Mouse (Mus musculus) heart, adult 18-20 months (tissue): ENCODE data around the gene Cpne4. TPM values are rescaled to one million over a fixed set of nuclear protein-coding genes. Genes with fewer than 3 reads are reported as not detected.

Experiments
- DNase-seq, 2 experiments: peaks; one replicate each; pipeline ENCODE4 v3.0.0; 2021 to 2022; ENCODE audit warnings: mixed read lengths in 1 of 2
- total RNA-seq, 2 experiments: library from RNA; stranded (reverse); gene quantifications; 2 replicates each; pipeline ENCODE4 v1.2.3; 2021

Cpne4 gene
- total RNA-seq, 2 experiments from 2014 or later: 0.41 to 1.2 TPM

DNA sequence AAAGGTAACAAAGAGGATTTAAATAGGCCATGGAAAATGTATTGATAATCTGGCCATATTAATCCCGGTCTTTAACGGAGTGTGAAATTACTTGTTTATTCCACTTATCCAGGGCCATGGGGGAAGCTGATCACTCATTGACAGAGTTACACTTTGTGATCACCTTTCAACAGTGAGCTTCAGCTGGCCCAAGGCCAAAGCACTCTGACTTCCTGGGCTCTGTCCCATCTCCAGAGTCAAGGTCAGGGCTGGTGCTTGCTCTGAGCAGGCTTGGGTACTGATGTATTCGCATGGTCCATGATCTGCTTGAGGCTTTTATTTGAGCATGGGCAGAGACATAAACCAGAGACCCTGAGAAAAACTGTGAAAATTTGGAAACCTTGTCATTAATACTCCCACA lies 131.5 kb downstream of the Cpne4 start:
- DNase-seq: no peak

DNA sequence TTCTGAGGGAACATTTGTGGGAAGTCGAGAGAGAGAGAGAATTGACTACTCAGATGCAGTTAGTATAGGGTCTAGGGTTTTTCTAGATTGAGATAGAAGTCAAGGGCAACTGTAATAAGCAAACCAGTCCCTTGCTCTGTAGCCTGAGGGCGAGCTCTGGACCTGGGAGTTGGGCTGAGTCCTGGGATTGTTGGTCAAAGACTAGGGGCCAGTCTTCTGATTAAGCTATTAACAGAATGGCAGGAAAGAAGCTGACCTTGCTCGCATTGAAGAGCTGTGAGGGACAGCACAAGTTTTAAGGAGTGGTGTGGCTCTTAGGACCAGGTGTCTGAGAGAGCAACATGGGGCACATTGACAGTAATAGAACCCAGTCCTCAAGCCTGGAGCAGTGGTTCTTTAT lies 140.0 kb downstream of the Cpne4 start:
- DNase-seq: no peak

DNA sequence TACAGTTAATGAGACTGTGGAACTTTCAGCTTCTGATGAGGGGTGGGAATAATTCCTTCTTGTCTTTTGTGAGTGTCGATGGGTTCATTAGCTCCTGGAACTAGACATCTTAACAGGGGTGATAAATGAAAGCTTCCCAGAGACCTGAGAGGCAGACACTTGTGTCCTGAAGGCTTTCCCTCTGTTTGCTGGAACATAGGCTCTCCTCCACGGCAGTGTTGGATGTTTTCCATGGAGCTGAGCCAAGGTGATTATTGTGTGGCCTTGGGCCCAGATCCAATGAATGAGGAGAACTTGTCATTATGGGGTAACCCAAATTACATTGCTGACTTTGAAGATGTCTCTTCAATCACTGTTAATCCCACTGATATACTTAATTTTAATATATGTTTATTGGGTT lies 146.1 kb downstream of the Cpne4 start:
- DNase-seq: peak; percentile 1 to 10

DNA sequence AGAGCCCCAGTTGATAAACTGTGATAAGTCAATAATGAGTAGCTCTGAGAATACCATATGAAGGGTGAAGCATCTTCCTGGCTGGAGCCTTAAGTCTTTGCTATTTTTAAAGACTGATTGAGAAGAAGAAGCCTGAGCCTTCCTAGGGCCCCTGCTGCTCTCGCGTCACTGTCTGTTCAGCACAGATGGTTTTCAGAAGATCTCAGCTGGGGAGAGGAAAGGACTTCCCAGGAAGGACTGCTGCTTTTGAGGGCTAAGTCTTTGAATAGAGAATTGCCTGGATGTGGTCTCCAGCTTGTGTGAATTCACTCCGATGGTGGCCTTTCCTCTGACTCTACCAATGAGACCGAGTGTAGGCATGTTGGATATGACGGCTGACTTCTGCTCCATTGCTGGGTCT lies 163.7 kb downstream of the Cpne4 start:
- DNase-seq: no peak

DNA sequence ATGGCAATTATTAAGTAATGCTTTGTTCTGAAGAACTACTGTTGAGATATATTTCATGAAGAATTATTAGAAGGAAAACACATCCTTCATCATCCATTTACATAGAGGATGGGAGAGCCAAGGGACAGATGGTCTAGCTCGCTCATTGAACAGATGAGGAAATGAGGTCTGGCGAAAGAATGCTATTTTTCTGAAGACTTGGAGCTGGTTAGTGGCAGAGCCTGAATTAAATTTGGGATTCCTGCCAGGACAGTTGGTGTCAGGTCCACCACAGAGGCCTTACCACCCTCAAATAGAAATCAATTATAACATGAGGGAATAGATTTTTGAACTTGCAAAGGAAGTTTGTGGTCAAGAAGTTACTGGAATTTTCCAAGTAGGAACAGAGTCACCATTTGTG lies 178.2 kb downstream of the Cpne4 start:
- no peak for DNase-seq

DNA sequence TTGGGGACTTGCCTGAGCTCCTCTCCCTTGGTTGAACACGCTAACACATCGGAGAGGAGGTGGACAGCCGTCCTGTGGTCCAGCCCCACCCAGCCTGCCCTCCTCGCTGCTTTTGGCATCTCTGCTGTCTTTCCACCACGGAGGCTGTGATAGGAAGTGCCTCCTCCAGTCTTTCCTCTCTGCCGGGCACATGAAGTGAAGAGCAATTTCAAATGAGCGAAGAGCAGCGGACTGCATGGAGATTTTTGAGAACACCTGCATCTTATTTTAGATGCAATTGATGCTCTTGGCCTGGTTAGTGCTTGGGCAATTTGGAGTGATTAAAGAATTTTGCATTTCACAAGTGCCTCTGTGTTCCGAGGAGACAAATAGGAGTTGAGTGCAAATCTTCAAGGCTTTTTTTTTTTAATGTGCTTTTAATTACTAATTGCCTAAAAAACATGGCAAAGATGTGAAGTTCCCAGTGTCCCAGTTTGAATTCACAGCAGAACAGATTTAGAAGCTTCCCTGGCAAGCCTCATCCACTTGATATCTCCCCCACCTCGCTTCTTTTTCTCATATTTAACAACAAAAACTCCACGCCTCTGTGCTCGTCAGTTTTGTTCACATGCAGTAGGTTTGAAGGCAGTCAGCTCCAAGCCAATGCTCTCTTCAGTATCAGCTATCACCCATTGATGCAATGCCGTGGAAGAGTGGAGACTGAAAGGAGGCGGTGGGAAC lies 195.7 kb downstream of the Cpne4 start:
- DNase-seq: no peak

DNA sequence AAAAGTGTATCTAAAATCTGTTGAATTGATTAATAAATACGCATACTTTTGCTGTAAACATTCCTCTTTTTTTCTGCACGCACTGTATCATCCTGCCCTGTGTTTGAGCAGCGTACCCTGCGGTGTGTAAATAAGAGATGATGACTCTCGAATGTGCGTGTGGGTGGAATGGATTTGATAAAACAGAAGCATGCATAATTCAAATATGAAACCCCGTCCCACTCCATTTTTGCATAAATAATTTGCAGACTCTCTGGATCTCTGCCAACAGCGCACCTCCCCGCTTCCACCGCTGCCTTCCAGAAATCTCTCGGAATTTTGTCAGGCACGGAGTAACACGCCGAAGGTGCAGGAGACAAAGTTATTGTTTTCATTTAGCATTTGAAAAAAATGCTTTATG lies 208.4 kb downstream of the Cpne4 start:
- DNase-seq: no peak

DNA sequence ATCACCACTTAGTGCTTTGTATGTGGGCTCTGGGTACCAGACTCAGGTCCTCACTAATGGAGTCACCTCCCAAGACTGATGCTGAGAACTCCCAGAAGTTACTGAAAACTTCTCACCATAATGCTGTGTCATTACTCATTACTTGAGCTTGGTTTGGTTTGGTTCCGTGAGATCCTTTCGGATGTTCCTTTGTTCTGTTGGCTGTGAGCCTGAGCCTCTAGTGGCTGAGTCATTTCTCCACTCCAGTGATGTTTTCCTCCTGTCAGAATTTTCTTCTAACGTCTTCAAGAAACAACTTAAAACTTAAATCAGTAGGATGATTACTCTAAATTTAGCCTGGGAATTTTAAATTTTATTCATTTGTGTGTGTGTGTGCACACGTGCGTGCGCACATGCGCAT lies 212.9 kb downstream of the Cpne4 start:
- no peak for DNase-seq

DNA sequence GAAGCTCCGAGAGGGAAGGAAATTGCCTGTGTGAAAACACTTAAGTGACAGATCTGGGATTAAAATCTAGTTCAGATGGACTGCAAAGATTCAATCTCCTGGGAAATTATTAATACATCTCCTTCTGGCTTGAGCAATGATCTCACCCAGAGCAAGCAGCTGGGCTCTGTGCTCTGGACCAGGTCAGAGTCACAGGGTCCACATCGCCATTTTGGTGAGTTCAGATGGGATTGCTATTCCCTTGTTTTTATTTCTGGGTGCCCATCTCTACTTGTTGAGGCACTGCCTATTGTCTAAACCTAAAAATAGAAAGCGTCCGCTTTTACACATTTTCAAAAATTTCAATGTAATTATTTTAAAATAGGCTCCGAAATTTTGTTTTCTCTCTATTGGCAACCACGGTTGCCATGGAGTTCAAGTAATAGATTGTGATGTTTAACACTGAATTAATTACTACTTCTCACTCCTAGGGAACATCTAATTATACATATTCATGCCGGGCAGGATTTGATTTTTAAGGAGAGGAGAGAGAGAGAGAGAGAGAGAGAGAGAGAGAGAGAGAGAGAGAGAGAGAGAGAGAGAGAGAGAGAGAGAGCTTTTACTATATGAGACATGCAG lies 229.2 kb downstream of the Cpne4 start:
- no peak for DNase-seq

DNA sequence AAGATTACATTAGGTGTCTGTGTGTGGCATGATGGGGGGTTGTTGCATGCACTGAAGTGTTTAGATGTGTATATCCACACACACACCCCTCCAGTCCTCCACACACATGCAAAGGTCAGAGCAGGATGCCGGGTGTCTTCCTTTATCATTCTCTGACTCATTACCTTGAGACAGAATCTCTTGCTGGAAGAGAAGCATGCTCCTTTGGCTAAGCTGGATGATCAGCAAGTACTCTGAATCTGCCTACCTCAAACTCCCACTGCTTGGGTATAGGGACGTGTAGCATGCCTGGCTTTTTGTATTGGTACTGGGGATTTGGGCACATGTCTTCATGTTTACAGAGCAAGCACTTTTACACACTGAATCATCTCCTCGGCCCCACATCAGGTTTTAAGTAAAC lies 230.0 kb downstream of the Cpne4 start:
- no peak for DNase-seq

DNA sequence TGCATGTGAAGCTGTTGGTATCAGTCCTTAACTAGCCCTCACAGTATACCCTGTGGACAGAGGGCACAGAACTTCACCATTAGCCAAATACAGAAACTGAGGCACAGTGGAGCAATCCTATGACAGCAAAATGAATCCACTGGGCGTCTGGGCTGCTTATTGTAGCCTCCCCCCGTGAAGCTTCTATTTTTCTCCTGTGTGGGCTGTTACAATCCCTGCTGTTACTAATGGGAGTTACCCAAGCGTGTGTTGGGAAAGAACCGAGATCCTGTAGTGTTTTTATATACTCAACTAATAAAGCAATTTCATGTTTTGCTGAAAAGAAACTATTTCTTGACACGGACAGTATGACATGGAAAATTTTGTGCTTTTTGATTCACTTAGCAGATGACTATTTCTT lies 230.7 kb downstream of the Cpne4 start:
- no peak for DNase-seq

DNA sequence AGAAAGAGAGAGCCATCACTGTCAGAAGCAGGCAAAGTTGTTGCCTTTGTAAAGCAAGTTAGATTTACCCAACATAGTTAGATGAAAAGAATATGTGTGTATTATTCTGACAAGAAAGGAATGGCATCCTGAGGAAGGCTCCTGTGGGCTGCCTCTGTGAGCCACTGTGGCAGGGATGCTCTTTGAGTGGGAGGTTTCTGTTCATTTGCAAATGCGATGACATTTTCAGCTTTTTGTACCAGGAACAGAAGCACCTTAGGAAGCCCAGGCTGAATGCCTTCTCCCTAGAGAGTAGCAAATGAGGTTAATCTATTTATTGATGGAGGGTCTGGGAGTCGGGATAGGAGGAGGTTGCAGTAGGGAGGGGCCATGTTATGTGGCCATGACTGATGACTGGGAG lies 249.5 kb downstream of the Cpne4 start:
- DNase-seq: no peak

DNA sequence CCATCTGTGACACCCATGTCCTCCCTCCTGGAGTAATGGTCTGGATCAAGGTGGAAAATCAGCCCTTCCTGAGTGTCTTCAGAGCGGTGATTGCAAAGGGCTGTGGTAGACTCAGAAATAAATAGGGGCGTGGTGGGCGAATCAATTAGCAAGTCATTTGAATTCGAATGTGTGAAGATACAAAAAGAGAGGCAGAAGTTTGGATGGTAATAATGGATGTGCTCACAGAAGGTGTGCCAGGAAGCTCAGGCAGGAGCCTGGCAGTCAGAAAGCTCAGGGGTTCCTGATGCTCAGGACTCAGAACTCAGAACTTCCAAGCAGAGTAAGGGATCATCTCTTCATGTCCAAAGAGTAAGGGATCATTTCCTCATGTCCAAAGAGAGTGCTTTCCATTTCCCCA lies 257.7 kb downstream of the Cpne4 start:
- DNase-seq: no peak

DNA sequence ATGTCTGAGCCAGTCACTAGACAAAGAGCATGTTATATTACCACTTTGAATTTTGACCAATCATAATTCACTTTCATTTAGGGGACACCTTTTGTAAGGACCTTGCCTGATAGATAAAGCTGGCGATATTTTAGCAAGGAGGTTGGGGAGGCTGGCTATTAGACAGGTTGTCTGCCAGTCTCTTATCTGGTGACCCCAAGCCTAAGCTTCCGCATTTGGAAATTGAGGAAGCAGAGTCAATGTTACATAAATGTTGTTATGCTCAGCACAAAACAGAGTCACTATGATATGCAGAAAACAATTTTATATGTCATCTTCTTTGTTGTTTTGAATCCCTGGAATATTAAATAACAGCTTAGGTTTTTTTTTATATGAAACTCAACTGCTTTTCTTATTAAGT lies 267.6 kb downstream of the Cpne4 start:
- peak in 1 of 2 experiments; percentile 0 for DNase-seq

DNA sequence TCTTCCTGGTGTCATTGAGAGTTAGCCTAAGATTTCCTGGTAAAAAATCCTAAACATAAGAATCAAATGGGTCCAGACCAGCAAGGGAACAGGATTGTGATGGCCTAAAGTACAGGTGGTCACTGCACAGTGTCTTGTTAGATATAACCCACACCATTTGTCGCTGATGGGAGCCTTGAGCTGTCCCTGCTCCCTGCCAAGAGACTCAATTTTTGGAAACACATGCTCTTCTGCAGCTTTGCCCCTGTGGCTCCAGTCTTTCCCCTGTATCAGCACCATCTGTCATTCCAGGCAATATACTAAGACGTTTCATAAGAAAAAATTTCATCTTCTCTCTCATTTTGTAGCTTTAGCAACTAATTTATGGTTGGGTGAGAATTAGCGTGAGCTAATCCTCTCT lies 281.6 kb downstream of the Cpne4 start:
- no peak for DNase-seq

DNA sequence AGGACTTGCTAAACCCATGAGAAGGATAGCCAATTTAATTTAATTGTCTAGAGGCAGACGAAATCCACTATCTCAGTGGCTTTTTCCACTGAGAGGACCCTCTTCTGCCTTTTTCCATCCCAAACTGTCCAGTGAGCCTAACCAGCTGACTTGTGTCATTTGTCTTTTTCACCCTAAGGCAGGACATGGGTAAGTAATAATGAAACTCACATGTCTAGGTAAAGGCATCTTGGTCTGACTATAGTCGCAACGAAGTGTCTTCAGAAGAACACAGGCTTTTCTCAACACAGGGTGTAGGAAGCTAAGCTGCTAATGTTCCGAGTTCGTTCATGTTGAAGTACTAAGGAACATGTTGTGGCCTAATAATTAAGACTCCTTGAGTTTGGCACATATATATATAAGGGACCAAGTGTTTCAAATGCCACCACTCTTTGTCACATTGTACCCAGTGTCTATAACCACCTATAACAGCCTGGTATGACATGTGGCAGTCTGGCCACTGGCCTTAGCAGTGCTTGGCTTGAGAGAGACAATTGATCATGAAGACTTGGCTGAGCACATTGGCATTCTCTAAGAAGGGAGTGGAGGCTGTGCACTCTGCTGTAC lies 286.0 kb downstream of the Cpne4 start:
- no peak for DNase-seq

DNA sequence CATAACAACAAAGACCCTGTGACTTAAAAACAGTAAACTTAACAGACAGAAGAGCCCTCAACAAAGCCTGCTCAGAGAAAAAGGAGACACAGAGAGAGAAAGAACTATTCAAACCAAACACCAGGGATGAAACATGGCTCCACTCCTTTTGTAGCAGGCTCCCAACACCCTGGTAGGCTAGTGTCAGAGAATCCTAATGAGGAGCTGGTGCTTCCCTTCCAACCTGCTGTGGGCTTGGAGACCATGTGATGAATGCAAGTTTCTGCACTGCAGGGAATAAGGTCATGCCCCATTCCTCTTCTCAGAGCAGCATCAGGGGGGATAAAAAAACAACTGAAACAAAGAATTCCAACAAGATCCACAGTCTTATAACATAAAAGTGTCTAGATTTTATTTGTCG lies 290.8 kb downstream of the Cpne4 start:
- DNase-seq: no peak

DNA sequence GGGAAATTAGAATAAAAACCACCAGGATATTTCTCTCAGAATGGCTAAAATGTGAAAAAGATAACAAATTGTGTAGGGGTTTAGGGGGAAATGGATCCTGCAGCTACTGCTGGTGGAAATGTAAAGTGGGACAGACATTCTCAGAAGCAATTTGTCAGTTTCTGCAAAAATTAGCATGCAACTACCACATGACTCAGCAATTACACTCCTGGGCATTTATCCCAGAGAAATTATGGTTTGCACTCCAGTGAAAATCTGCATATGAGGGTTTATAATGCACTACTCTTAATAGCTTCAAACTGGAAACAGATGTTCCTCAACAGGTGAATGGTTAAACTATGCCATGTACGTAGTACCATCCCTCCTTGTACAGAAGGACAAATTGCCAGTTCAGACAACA lies 294.2 kb downstream of the Cpne4 start:
- no peak for DNase-seq

DNA sequence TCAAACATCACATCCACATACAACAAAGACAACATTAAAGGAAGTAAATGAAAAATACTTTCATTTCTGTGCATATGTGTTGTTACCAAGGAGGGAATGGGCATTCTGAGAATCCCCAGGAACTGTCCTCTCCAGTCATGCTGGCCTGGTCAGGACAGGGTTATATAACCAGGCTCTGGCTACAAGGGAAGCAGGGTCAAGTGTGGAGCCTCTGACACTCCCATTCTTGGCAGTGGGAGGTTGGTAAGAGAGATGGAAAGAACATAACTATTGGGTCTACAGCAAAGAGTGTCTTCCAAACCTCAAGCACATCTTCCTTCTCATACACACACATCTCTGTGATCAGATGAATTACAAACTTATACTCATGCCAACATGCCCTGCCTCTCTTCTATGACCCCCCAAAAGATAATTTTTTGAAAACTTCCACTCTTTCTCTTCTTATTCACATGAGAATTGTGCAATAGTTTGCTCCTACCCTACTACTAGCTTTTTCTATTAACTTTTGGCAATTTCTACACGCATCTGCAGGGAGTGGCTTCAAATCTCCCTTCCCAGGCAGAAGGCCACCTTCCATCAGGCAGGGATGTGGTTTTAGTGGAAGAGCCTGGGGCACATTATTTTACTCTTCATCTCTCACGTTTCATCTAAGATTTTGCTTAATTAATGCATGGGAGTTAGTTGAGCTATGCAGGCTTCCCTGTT lies 298.3 kb downstream of the Cpne4 start:
- peak; percentile 23 to 25 for DNase-seq

DNA sequence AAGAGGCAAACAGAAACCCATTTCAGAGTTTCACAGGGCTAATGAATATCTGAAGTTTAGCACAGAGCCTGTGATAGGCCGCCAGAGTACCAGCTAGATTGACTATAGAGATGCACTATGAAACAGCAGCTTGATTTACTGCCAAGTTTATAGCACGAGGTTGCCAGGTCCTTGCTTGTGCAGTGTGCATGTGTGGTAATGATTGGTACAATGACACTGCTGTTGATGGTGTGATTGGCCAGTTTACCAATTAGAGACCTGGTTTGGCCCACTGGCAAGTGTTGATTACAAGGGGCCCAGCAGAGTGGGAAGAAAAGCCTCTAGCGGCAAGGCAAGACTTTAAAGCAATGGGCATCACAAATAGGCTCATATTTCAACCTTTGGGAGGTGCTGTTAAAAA lies 306.6 kb downstream of the Cpne4 start:
- DNase-seq: no peak

DNA sequence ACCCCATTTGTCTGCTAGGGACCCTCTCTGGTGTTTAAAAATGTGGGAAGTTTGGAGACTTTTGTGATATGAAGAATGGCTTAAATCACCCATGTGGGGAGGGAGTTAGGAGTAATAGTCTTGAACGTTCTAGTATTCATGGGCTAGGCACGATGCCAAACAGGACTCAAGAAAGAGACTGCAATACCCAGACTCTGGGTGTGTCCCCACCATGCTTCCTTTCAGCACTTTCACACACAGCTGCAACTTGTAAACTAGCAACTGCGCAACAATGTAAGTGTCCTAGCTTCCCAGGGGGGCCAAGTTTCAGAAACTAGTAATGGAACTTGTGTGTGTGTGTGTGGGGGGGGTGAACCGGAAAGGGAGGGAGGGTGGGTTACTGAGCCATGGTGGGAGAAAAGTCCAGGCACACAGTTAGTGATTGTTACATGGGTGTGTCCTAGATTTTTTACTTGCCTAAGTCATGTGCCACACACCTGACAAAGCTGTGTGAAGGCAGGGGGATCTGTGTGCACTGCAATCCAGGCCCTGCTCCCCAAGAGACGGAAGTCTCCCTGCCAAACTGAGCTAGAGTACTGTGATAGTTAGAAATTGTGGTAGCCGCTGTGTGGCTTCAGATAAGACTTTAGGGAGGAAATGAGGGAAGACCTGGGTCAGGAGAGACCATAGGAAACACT lies 307.3 kb downstream of the Cpne4 start:
- peak; percentile 68 to 73 for DNase-seq

DNA sequence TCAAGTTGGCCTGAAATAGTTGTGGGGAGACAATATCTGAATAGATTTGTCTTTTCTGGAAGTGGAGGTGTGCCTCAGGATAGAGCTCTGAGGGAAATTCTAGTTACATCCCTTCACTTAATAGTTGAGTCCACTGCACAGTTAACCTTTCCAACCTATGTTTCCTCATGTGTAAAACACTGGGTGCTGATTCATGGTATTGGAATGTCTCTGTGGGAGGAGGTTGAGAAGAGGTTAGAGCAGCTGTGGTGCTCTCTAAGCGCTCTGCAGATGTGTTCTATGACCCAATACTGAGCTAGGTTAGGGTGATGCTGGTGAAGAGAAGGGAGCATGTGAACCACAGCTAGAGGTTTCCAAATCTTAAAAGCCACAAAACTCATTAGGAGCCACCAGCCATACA lies 318.7 kb downstream of the Cpne4 start:
- DNase-seq: no peak

DNA sequence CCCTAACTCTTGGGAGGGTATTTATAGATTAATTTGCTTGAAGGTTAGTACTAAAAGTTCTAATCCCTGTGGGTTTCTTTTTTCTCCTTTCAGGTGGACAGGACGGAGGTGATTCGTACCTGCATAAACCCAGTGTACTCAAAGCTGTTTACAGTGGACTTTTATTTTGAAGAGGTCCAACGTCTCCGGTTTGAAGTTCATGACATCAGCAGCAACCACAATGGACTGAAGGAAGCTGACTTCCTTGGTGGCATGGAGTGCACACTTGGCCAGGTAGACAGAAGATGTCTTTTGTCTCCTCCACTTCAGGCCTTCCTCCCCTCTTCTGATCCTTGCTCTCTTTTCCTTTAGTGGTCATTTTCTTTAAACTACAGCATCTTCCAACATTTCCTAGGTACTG lies 325.5 kb downstream of the Cpne4 start:
- no peak for DNase-seq
